Mouse (Mus musculus): Measurements from ENCODE around the gene Phactr4. TPM values are rescaled to one million over a fixed set of nuclear protein-coding genes. Genes with fewer than 3 reads are reported as not detected.

Phactr4 gene
- polyA plus RNA-seq, 1 experiment from 2014 or later, result 17.6 TPM

- TF ChIP-seq EP300 (optimal IDR thresholded peaks at IDR 0.05) (no peak), CTCF (IDR thresholded peaks at IDR 0.05; ENCODE audit: low read depth) (no peak)
- DNase-seq (ENCODE audit: low spot score) (no peak), ATAC-seq (ENCODE audit: low FRiP score, low TSS enrichment) (no peak)
- Histone ChIP-seq H3K9me3 (ENCODE audit: control insufficient read depth, low read length) (no peaks in the 10 kb centered on the region), H3K4me2 (replicated peaks; ENCODE audit: low read depth) (no peak overlapping the region), H3K27me3 (ENCODE audit: control insufficient read depth, insufficient read depth, low read length) (no peaks in the 10 kb centered on the region), H3K27ac (replicated peaks) (no peak overlapping the region), H3K4me1 (replicated peaks; ENCODE audit: control insufficient read depth, insufficient read depth) (no peaks in the 10 kb centered on the region), H3K9ac (ENCODE audit: low read length) (no peak overlapping the region), H3K36me3 (ENCODE audit: control insufficient read depth, insufficient read depth, low read length) (peaks cover 27% of the 10 kb centered on the region), H3K4me3 (ENCODE audit: low read depth, low read length) (no peak overlapping the region)
- WGBS, result 81% methylated on average over 4 of the region's 4 CpGs
Observed at GRCm38 (mm10) chr4:132359510-132359909, 62.8 kb downstream of the Phactr4 start.

GRCm38 (mm10) chr4:132356170-132356569, 66.1 kb downstream of the Phactr4 start:
- Histone ChIP-seq H3K4me2 (replicated peaks; ENCODE audit: low read depth) (no peak overlapping the region), H3K27ac (replicated peaks) (no peak overlapping the region), H3K9me3 (ENCODE audit: control insufficient read depth, low read length) (no peaks in the 10 kb centered on the region), H3K4me3 (ENCODE audit: low read depth, low read length) (no peak overlapping the region), H3K27me3 (ENCODE audit: control insufficient read depth, insufficient read depth, low read length) (no peaks in the 10 kb centered on the region), H3K9ac (ENCODE audit: low read length) (no peak overlapping the region), H3K36me3 (ENCODE audit: control insufficient read depth, insufficient read depth, low read length) (peaks cover 15% of the 10 kb centered on the region), H3K4me1 (replicated peaks; ENCODE audit: control insufficient read depth, insufficient read depth) (no peaks in the 10 kb centered on the region)
- 40% methylated on average over 12 of the region's 12 CpGs for WGBS
- ATAC-seq (ENCODE audit: low FRiP score, low TSS enrichment) (peak; percentile 59; the same call in 1 of the 2 replicates), DNase-seq (ENCODE audit: low spot score) (peak; percentile 77)
- no peak for TF ChIP-seq CTCF (IDR thresholded peaks at IDR 0.05; ENCODE audit: low read depth)
- TF ChIP-seq EP300 (optimal IDR thresholded peaks at IDR 0.05), result no peak

- TF ChIP-seq CTCF (IDR thresholded peaks at IDR 0.05; ENCODE audit: low read depth), result no peak
- no peak for TF ChIP-seq EP300 (optimal IDR thresholded peaks at IDR 0.05)
Observed at GRCm38 (mm10) chr4:132355403-132355802, 66.9 kb downstream of the Phactr4 start.

GRCm38 (mm10) chr4:132354571-132354970, 67.7 kb downstream of the Phactr4 start:
- H3K4me3 ChIP-seq (ENCODE audit: low read depth, low read length), result no peak overlapping the region
- ATAC-seq (ENCODE audit: low FRiP score, low TSS enrichment) (peak; percentile 36), DNase-seq (ENCODE audit: low spot score) (peak; percentile 68)
- no peaks in the 10 kb centered on the region for H3K4me1 ChIP-seq (replicated peaks; ENCODE audit: control insufficient read depth, insufficient read depth)
- no peaks in the 10 kb centered on the region for H3K27me3 ChIP-seq (ENCODE audit: control insufficient read depth, insufficient read depth, low read length)
- peak overlapping the region; percentile 95; the same call in 1 of the 2 replicates for H3K27ac ChIP-seq (replicated peaks)
- H3K9me3 ChIP-seq (ENCODE audit: control insufficient read depth, low read length), result no peaks in the 10 kb centered on the region
- peak; percentile 57 for TF ChIP-seq EP300 (optimal IDR thresholded peaks at IDR 0.05)
- no peak for TF ChIP-seq CTCF (IDR thresholded peaks at IDR 0.05; ENCODE audit: low read depth)
- no peak overlapping the region for H3K4me2 ChIP-seq (replicated peaks; ENCODE audit: low read depth)
- H3K36me3 ChIP-seq (ENCODE audit: control insufficient read depth, insufficient read depth, low read length), result peaks cover 12% of the 10 kb centered on the region
- H3K9ac ChIP-seq (ENCODE audit: low read length), result no peak overlapping the region
- WGBS, result 66% methylated on average over 4 of the region's 4 CpGs

More at GRCm38 (mm10) chr4:132355403-132355802, 66.9 kb downstream of the Phactr4 start:
- no peak overlapping the region for H3K4me2 ChIP-seq (replicated peaks; ENCODE audit: low read depth)
- ATAC-seq (ENCODE audit: low FRiP score, low TSS enrichment) (no peak), DNase-seq (ENCODE audit: low spot score) (no peak)
- WGBS, result 78% methylated on average over 3 of the region's 3 CpGs
- no peaks in the 10 kb centered on the region for H3K4me1 ChIP-seq (replicated peaks; ENCODE audit: control insufficient read depth, insufficient read depth)
- H3K27me3 ChIP-seq (ENCODE audit: control insufficient read depth, insufficient read depth, low read length), result no peaks in the 10 kb centered on the region
- no peak overlapping the region for H3K27ac ChIP-seq (replicated peaks)
- H3K36me3 ChIP-seq (ENCODE audit: control insufficient read depth, insufficient read depth, low read length), result peaks cover 15% of the 10 kb centered on the region
- no peak overlapping the region for H3K9ac ChIP-seq (ENCODE audit: low read length)
- no peaks in the 10 kb centered on the region for H3K9me3 ChIP-seq (ENCODE audit: control insufficient read depth, low read length)
- H3K4me3 ChIP-seq (ENCODE audit: low read depth, low read length), result no peak overlapping the region

DNA sequence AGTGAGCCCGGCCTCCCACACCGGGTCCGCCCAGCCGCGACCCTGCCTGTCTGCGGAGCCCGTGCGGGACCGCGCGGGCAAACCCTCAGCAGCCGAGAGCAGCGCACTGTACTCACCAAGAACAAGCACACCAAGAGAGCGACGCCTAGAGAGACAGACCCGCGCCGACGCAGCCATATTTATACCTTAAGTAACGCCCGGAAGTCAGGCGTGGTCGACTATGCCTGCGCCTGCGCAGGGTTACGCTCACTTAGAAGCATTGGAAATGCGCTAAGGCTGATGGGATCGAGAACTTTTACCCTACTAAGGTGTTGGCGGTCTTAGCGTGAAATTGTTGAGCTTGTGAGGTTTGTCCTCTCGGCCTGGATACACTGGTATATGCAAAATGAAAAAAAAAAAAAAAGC, 68.8 kb downstream of the Phactr4 start, which contains the start of gene Rcc1:
Gene Rcc1 (minus strand): TSS at position 125 of the 405 bp plus-strand sequence.
- Histone ChIP-seq H3K27me3 (ENCODE audit: control insufficient read depth, insufficient read depth, low read length) (no peaks in the 10 kb centered on the region), H3K4me2 (replicated peaks; ENCODE audit: low read depth) (peak within 1 kb of the TSS; percentile 76), H3K9ac (ENCODE audit: low read length) (peak within 1 kb of the TSS; percentile 77), H3K9me3 (ENCODE audit: control insufficient read depth, low read length) (no peaks in the 10 kb centered on the region), H3K4me1 (replicated peaks; ENCODE audit: control insufficient read depth, insufficient read depth) (no peaks in the 10 kb centered on the region), H3K4me3 (ENCODE audit: low read depth, low read length) (peak within 1 kb of the TSS; percentile 68), H3K36me3 (ENCODE audit: control insufficient read depth, insufficient read depth, low read length) (peaks cover 10% of the 10 kb centered on the region), H3K27ac (replicated peaks) (peak within 1 kb of the TSS; percentile 95)
- peak; percentile 89 for ATAC-seq (ENCODE audit: low FRiP score, low TSS enrichment)
- TF ChIP-seq CTCF (IDR thresholded peaks at IDR 0.05; ENCODE audit: low read depth) (peak; percentile 48), EP300 (optimal IDR thresholded peaks at IDR 0.05) (no peak)
- WGBS, result 0% methylated on average over 31 of the region's 31 CpGs
- peak; percentile 93 for DNase-seq (ENCODE audit: low spot score)

GRCm38 (mm10) chr4:132352739-132353138, 69.5 kb downstream of the Phactr4 start:
- peaks cover 6% of the 10 kb centered on the region for H3K36me3 ChIP-seq (ENCODE audit: control insufficient read depth, insufficient read depth, low read length)
- under 1% methylated on average over 14 of the region's 14 CpGs for WGBS
- peak overlapping the region; percentile 77 for H3K9ac ChIP-seq (ENCODE audit: low read length)
- peak; percentile 31 for DNase-seq (ENCODE audit: low spot score)
- H3K4me2 ChIP-seq (replicated peaks; ENCODE audit: low read depth), result peak overlapping the region; percentile 76
- no peaks in the 10 kb centered on the region for H3K9me3 ChIP-seq (ENCODE audit: control insufficient read depth, low read length)
- TF ChIP-seq CTCF (IDR thresholded peaks at IDR 0.05; ENCODE audit: low read depth), result no peak
- H3K4me3 ChIP-seq (ENCODE audit: low read depth, low read length), result peak overlapping the region; percentile 68
- no peaks in the 10 kb centered on the region for H3K4me1 ChIP-seq (replicated peaks; ENCODE audit: control insufficient read depth, insufficient read depth)
- peak overlapping the region; percentile 95 for H3K27ac ChIP-seq (replicated peaks)
- no peaks in the 10 kb centered on the region for H3K27me3 ChIP-seq (ENCODE audit: control insufficient read depth, insufficient read depth, low read length)
- ATAC-seq (ENCODE audit: low FRiP score, low TSS enrichment), result no peak

Data from stomach, postnatal 0 days (tissue).